Mouse (Mus musculus) right cerebral cortex, postnatal 36 days (tissue): ENCODE measurements around the gene Psmb3.

Experiments
- DNase-seq, 2 experiments: peaks; one replicate each; pipeline ENCODE4 v3.0.0; 2022; ENCODE audit warnings: low spot score in 2 of 2, mixed read lengths in 1 of 2

The Psmb3 gene

GRCm38 (mm10) chr11:97753277-97753676 lies 50.1 kb downstream of the Psmb3 start:
- DNase-seq, result peak; percentile 46 to 80

DNA sequence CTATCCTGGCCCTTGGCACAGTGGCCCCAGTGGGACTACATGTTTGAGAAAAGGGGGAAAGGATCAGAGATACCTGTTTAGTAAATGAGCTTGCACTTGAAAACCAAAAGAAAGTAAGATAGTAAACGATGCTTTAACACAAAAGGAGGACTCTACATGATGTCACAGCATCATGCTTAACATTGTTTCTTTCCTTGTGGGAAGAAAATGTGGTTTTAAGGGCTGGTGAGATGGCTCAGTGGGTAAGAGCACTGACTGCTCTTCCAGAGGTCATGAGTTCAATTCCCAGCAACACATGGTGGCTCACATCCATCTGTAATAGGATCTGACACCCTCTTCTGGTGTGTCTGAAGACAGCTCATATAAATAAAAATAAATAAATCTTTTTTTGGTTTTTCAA lies 54.9 kb downstream of the Psmb3 start:
- no peak for DNase-seq

GRCm38 (mm10) chr11:97758942-97759341 lies 55.7 kb downstream of the Psmb3 start:
- no peak for DNase-seq

DNA sequence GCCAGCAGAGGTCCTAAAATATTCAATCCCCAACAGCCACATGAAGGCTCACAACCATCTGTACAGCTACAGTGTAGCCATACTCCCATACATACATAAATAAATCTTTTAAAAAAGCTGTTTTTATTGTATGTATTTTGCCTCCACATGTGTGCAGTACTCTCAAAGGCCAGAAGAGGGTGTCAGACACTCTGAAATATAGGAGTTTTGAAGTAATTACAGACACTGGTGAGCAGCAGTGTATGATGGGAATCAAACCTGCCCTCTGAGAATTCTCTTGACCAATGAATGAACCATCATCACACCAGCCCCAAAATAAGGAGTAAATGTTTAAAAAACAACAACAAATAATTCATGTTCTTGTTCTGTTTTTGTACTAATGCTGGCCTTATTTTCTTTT lies 58.4 kb downstream of the Psmb3 start:
- DNase-seq, result no peak
